Mouse (Mus musculus): ENCODE results near the gene Rasl2-9. TPM values are rescaled to one million over a fixed set of nuclear protein-coding genes. Genes with fewer than 3 reads are reported as not detected.
"Not testable (repeated sequence)": the region's sequence is repeated elsewhere in the genome, so short reads cannot be mapped to it uniquely, and the experiment has no call there.

Gene Rasl2-9
- total RNA-seq, 1 experiment from 2014 or later = 2.8 TPM

DNA sequence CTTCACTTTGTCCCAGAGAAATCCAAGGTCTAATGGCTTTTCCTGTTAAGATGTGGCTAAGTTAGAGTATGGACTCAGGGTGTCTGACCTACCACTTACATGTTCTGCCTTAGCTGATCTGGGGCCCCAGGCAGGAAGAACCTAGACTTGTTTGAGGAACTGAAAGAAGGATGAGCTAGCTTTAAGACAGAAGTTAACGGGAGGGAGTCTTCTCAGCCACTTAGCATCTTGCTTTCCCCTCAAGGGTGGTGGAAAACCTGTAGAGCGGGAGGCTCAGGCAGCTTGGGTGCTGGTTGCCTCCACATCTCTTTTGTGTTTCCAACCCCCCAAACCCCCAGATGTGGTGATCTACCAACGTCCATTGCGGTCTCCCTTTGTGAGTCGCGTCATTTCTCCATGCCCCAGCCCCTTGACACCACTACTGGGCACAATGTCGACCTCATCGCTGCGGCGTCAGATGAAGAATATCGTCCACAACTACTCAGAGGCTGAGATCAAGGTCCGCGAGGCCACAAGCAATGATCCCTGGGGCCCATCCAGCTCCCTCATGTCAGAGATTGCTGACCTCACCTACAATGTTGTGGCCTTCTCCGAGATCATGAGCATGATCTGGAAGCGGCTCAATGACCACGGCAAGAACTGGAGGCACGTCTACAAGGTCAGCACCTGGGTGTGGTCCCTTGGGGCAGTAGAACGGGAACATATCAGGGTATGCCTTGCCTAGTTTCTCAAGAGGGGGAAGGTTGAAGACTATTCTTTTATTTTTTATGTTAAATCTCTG is 42.2 kb downstream of the Rasl2-9 start:
- peak; percentile 71 for ATAC-seq (replicated peaks; ENCODE audit: insufficient number of reproducible peaks, low FRiP score, low TSS enrichment, poor library complexity, severe bottlenecking)

DNA sequence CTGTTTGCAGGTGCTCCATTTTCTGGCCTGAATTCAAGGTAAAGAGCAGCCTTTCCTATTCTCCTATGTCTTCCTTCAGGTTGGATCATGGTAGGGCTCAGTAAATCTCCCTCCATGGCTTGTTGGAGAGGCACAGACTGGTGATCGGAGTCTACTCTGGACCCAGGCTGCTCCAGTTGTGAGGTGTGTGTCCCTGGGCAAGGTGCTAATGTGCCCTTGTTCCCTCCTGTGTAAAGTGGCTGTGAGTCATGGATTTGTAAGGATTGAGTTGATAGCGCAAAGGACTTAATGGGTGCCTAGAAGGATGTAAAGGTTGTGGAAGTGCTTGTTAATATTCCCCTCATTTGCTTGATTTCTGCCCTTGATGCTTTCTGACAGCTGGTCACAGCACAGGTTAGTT is 43.8 kb downstream of the Rasl2-9 start:
- ATAC-seq (replicated peaks; ENCODE audit: insufficient number of reproducible peaks, low FRiP score, low TSS enrichment, poor library complexity, severe bottlenecking) = no peak

DNA sequence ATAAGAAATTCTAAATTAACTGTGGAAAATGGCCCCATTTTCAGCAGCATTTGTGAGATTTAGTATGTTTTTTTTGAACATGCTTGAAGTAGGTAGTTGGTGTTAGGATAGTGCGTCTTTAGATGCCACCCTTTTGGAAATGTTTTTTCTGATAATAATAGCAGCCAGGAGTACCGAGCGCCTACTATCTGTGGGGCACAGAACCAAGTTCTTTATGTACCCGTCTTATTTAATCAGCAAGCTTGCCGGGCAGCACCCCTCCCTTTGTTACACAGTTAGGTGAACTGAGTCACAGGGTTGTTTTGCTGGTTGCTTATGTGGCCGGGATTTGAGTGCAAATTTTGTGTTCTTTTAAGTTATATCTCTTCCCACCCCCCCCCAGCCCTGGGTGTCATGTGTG is 44.5 kb downstream of the Rasl2-9 start:
- no peak for ATAC-seq (replicated peaks; ENCODE audit: insufficient number of reproducible peaks, low FRiP score, low TSS enrichment, poor library complexity, severe bottlenecking)

DNA sequence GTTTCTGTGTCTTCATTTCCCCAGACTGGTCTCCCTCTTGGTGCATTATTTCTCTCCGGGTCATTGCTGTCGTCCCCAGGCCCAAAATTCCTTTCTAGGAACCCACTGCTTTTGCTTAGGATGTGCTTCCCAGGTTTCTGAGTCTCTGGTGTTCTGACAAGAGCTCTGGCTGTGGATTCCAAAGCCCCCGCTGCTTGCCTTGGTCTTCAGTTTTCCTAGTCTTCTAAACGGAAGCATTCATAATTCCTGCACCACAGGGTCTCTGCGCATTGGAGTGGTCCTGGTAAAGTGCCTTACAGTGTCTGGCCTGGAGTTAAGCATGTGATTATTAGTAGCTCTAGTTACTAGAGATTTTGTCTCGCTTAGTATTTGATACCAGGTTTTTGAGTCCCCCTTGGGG is 44.9 kb downstream of the Rasl2-9 start:
- ATAC-seq (replicated peaks; ENCODE audit: insufficient number of reproducible peaks, low FRiP score, low TSS enrichment, poor library complexity, severe bottlenecking) = no peak

DNA sequence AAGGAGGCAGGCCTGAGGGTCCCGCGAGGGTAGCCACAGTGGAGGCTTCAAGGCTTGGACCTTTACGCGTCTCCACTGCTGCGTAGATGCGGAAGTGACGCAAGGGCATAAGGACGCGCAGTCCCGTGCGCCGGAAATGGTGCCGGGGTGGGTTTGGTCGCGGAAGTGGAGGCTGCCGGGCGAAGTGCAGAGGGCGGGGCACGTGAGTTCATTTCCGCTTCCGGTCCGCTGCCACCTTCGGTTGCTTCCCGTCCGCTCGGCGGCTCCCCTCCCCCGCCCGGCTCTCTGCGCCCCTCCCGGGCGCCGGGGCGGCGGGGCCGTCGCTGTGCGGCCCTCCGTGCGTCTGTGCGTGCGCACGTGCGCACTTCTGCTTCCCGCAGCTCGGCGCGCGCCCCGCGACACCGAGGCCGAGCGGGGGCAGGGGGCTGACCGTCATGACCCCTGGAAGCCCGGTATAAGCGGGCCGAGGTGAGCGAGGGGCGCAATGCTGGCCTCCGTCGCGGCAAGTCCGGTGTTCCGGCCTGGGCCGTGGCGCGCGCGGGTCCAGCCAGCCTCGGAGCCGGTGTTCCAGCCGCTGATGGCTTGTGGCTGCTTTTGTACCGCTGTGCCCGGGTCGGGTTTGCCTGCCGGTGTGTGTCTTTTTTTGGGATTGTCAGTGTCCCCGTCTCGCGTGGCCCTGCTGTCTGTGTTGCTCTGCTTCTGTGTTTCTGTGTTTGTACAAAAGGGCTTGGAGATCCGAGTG is 45.6 kb downstream of the Rasl2-9 start, which contains the start of gene Epn1:
Epn1 (plus strand) TSS at position 226 of the 742 bp plus-strand sequence.
- ATAC-seq (replicated peaks; ENCODE audit: insufficient number of reproducible peaks, low FRiP score, low TSS enrichment, poor library complexity, severe bottlenecking) = peak; percentile 89

DNA sequence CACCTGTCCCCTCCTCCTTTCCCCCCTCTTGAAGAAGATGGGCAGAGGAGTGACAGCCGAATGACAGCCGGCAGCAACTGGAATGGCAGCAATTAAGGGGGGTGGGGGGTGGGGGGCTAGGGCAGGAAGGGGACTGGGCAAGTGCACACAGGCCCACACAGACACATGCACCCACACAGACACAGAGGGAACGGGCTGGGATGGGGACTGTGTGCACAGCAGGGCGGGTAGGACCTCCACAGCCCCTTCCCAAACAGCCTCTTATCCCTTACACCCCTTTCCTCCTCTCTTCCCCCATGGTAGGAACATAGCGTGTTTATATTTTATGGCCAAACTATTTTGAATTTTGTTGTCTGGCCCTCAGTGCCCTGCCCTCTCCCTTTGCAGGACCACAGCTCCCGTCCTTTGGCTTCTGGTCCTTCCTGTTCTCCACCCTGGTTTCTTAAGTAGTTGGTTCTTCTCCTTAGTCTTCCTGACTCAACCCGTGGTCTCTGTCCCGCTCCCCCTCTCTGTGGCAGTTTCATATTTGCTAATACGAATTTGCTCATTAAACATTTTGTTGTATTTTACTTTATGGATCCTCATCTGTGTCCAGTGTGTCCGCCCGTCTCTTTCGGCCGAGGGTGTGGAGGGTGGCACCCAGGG is 46.3 kb downstream of the Rasl2-9 start:
- ATAC-seq (replicated peaks; ENCODE audit: insufficient number of reproducible peaks, low FRiP score, low TSS enrichment, poor library complexity, severe bottlenecking) = not testable (repeated sequence)

DNA sequence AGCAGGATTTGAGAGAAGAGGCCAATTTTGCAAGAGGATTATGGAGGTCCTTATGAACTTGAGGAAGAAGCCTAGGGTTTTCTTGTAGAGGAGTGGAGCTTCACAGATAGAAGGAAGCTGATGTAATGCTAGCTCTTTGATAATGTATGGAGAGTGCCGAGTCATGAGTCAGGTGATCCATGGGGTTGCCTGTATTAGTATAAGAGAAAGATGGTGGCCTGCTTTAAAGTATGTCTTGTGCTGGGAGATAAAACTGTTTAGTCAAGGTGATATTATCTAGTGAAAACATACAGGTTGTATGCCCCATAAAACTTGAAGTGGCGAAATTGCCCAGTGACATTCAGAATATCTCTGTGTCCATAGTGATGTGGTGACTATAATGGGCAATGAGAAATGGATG is 48.8 kb downstream of the Rasl2-9 start:
- no peak for ATAC-seq (replicated peaks; ENCODE audit: insufficient number of reproducible peaks, low FRiP score, low TSS enrichment, poor library complexity, severe bottlenecking)

DNA sequence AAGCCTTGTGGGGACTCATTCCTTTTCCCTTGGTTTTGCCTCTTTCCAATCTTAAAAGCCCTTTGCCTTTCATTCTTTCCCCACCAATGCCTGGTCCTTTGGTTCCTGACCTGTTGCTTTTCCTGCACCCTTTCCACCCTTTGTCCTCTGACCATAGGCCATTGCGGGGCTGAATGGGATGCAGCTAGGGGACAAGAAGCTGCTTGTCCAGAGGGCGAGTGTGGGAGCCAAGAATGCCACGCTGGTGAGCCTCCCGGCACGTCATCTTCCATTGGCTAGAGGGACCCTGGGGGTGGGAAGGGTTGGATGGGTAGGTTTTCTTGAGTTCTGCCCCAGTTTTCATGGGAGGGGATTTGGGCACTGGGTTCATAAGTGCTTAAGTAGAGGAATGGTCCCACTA is 50.8 kb downstream of the Rasl2-9 start:
- no peak for ATAC-seq (replicated peaks; ENCODE audit: insufficient number of reproducible peaks, low FRiP score, low TSS enrichment, poor library complexity, severe bottlenecking)

Other genes with a start within 250 kb of the Rasl2-9 start
- gene Isoc2a, start 248.8 kb downstream of the Rasl2-9 start, total RNA-seq (2017) = 4.5 to 8.4 TPM (median 7.9 TPM) in 3 replicates
- not detected in 3 replicates for gene Gm36210, start 219.4 kb downstream of the Rasl2-9 start, total RNA-seq (2017)
- gene Zfp628, start 210.7 kb downstream of the Rasl2-9 start, total RNA-seq (2017) = 2.6 to 6.0 TPM (median 5.9 TPM) in 3 replicates
- 0.49 TPM in 1 of 3 replicates, not detected in the others for gene Nat14, start 203.9 kb downstream of the Rasl2-9 start, total RNA-seq (2017)
- not detected in 3 replicates for gene Ssc5d, start 200.2 kb downstream of the Rasl2-9 start, total RNA-seq (2017)
- gene Sbk2, start 161.5 kb downstream of the Rasl2-9 start, total RNA-seq (2017) = not detected in 3 replicates
- not detected in 3 replicates for gene Sbk3, start 154.8 kb downstream of the Rasl2-9 start, total RNA-seq (2017)
- 1.2 to 2.5 TPM (median 1.3 TPM) in 3 replicates for gene Zfp579, start 129.8 kb downstream of the Rasl2-9 start, total RNA-seq (2017)
- 4.4 to 12.1 TPM (median 5.1 TPM) in 3 replicates for gene Zfp524, start 111.5 kb downstream of the Rasl2-9 start, total RNA-seq (2017)
- gene Fiz1, start 111.3 kb downstream of the Rasl2-9 start, total RNA-seq (2017) = 12.5 to 26.2 TPM (median 14.6 TPM) in 3 replicates
- gene Gm44973, start 110.5 kb downstream of the Rasl2-9 start, total RNA-seq (2017) = not detected in 3 replicates
- gene Zfp865, start 105.6 kb downstream of the Rasl2-9 start, total RNA-seq (2017) = 20.1 to 30.4 TPM (median 22.9 TPM) in 3 replicates
- not detected in 3 replicates for gene Ccdc106, start 105.4 kb downstream of the Rasl2-9 start, total RNA-seq (2017)
- gene 4632433K11Rik, start 91.8 kb downstream of the Rasl2-9 start, total RNA-seq (2017) = 1.4 to 1.5 TPM in 2 of 3 replicates, not detected in the other
- gene Zfp784, start 87.5 kb downstream of the Rasl2-9 start, total RNA-seq (2017) = 3.0 to 3.8 TPM (median 3.1 TPM) in 3 replicates
- gene Zfp580, start 74.4 kb downstream of the Rasl2-9 start, total RNA-seq (2017) = not detected in 3 replicates
- gene U2af2, start 63.8 kb downstream of the Rasl2-9 start, total RNA-seq (2017) = 119 to 185 TPM (median 151 TPM) in 3 replicates
- 65.8 to 88.9 TPM (median 80.5 TPM) in 3 replicates for gene Epn1, start 45.7 kb downstream of the Rasl2-9 start, total RNA-seq (2017)
- not detected in 3 replicates for gene Rfpl4, start 9.0 kb downstream of the Rasl2-9 start, total RNA-seq (2017)
- not detected in 3 replicates for gene Vmn1r55, start 23.7 kb upstream of the Rasl2-9 start, total RNA-seq (2017)
- not detected in 3 replicates for gene Vmn1r56, start 70.8 kb upstream of the Rasl2-9 start, total RNA-seq (2017)
- not detected in 3 replicates for gene Vmn1r57, start 92.5 kb upstream of the Rasl2-9 start, total RNA-seq (2017)
- not detected in 3 replicates for gene Gm5065, start 224.6 kb upstream of the Rasl2-9 start, total RNA-seq (2017)
- not detected in 3 replicates for gene Nlrp2, start 225.1 kb upstream of the Rasl2-9 start, total RNA-seq (2017)

Measured in monocyte, adult 5-6 weeks (primary cell).